Mouse (Mus musculus) kidney, adult 8-10 months (tissue): ENCODE results near the gene Sarm1.

Experiments
- DNase-seq, 2 experiments: peaks; one replicate each; pipeline ENCODE4 v3.0.0; 2022

Gene Sarm1

DNA sequence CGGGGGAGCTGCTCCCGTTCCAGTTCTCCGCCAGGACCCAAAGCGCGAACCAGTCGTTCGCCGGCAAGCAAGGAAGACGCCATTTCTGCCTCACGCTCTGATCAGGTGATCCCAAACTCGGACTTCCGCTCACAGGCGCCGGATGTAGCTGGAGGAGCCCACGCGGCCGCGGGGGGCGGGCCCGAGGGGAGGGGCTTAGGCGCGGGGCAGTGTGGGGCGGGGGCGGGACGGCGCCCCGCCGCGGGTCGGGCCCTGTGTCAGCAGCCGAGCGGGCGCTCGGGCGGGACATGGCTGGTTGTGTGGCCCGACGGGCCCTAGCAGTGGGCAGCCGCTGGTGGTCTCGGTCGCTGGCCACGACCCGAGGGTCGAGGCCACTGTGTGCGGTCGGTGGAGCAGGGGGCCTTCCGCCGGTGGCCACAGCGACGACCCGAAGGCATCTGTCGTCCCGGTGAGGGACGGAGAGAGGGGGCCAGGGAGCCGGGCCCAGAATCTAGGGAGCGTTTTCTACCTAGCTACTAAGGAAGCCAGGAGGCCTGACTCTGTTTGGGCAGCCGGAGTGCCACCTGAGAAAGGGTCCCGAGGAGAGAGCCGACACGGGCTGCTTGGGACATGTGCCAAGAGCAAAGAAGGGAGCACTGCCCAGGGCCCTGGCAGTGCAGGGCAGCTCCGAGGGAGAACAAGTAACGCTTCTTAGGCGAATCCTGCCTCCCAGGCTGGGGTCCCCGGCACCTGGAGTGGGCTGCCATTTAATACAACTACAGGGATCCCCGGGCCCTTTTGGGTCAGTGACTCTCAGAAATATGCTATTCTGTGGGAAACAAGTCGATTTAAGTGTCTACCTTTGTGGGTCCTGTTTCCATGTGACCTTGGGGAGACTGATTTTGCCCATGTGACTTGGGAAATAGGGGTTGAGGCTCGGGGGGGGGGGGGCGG is 14.7 kb upstream of the Sarm1 start, which contains the start of the genes Tmem199 and Poldip2:
Gene Tmem199 (minus strand): TSS at position 148 of the 933 bp plus-strand sequence.
Gene Poldip2 (plus strand): TSS at position 169 of the 933 bp plus-strand sequence.
- DNase-seq: peak; percentile 87 to 88

DNA sequence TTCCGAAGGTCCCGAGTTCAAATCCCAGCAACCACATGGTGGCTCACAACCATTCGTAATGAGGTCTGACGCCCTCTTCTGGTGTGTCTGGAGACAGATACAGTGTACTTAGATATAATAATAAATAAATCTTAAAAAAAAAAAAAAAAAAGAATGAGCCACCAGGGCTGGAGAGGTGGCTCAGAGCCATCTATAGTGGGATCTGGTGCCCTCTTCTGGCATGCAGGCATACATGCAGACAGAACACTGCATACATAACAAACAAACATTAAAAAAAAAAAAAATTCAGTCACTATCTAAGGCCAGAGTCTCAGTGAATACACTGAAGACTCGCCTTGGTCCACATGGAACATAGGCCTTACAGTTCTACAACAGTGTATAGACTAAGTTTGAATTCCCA is 11.6 kb upstream of the Sarm1 start:
- no peak for DNase-seq

DNA sequence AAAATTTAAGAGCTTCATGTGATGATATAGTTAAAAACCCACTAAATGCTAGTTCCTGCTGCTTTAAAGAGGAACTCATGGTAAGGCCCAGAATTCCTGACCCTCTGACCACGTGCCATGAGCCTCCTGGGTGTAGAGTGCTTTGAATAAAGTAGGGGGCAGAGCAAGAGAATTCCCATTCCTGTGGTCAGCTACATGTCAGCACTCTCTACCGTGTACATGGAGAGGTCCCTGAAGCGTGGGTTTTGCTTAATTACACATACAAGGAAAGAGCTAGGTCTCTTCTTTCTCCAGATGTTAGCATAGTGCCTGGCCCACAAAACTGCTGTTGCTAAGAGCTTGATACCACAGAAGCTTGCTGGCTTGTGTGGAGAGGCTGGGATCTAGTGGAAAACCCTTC is 7.9 kb upstream of the Sarm1 start:
- DNase-seq: no peak

DNA sequence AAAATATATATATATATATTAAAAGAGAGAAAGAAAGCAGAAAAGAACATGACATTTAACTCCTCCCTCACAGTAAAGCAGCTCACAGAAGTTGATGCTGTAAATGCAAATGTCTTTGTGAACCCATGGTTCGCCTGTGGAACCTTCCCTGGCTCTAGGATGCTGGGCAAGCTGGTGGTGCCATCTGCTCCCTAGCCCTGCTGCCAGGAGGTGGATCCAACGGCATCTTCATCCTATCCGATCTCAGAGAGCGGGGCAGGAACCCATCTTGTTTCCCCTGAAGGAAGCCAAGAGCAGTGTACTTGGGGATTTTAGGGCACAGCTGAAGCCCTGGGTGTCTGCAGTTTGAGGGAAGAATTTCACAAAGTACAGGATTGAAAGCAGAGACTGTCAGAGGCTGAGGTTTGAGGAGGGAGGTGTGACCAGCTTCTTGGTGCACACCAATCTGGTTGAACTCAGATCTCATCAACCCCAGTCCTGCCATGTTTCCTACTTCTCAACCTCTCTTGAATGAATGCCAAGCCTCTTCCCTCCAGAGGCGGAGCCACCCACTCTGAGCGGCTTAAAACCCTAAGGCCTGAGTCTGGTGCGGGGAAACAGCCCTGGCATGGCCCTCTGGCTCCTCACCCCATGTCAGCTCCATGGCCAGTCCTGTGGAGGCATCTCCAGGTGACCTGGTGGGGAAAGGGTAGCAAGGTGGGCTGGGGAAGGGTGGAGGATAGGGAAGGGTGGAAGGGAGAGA is 5.5 kb upstream of the Sarm1 start, which contains the start of gene Sebox:
Gene Sebox (plus strand): TSS at position 539 of the 742 bp plus-strand sequence.
- DNase-seq: no peak

DNA sequence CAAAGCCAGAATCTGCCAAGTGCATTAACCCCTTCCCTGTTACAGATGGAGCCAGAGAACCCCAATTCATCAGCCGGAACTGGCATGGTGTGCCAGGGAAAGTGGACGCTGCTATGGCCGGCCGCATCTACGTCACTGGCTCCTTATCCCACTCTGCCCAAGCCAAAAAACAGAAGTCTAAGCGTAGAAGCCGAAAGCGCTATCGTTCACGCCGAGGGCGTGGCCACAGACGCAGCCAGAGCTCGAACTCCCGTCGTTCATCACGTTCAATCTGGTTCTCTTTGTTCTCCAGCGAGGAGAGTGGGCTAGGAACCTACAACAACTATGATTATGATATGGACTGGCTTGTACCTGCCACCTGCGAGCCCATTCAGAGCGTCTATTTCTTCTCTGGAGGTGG is 4.0 kb upstream of the Sarm1 start:
- no peak for DNase-seq

DNA sequence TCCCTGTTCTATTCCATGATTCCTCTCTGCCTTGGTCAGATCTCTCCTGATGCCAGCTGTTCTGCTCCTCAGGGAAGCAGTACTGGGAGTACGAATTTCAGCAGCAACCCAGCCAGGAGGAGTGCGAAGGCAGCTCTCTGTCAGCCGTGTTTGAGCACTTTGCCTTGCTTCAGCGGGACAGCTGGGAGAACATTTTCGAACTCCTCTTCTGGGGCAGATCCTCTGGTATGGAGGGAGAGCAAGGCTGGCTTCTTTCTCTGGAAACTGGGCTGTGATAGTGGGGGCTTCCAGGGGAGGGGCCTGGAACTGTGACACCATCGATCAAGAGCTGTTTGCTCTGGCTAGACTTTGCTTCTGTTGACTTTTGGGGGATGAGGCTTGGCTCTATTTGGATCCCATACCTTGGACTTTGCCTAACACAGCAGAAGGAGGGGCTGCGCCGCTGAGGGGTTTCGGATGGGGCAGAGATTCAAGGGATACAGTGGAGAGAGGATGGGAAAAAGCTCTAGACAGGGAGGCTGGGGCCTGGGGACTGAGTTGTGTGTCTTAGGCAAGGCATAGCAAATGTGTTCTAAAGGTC is 3.2 kb upstream of the Sarm1 start:
- no peak for DNase-seq

DNA sequence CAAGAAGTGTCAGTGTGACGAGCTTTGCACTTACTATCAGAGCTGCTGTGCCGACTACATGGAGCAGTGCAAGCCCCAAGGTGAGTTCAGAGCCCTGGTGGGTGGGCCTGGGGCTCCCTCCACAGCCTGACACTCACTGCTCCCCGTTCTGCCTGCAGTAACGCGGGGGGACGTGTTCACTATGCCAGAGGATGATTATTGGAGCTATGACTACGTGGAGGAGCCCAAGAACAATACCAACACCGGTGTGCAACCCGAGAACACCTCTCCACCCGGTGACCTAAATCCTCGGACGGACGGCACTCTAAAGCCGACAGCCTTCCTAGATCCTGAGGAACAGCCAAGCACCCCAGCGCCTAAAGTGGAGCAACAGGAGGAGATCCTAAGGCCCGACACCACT is 2.0 kb upstream of the Sarm1 start:
- no peak for DNase-seq

DNA sequence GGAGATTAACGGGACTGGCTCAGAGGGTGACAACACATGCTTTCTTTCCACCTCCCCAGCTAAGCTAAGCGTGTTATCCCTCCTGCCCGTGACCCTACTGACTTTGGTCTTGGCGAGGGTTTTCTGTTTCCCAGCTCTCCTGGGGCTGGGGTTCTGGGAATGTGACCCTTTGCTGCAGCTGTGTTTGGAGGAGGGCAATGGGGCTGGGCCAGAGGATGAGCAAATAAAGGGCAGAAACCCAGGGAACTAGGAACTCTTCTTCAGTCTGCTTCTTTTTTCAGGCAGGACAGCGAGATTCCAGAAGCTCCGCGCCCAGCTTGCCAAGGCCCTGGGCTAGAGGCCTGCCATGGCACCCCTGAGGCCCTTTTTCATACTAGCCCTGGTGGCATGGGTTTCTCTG is 1.4 kb upstream of the Sarm1 start, which contains the start of gene Vtn:
Gene Vtn (plus strand): TSS at position 88 of the 400 bp plus-strand sequence.
- DNase-seq: no peak

DNA sequence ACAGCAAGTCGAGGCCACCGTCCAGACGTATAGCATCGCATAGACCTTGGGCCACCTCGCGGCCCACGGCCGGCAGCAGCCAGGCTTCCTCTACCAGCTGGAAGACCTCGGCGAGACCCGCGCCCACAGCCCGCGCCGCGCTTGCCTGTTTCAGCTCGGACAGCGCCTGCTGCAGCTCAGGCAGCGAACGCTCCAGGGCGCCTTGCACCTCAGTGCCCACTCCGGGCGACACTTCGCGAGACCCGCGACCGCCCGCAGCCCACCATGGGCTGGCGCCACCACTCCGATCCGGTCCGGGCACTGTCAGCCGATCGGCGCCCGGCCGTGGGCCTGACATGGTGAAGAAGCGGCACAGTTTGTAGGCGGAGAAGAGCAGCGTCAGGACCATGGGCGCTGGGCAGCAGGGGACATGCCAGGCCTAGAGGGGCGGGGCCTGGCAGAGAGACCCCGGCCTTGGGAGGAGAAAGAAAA is 448 bp downstream of the Sarm1 start:
- no peak for DNase-seq

DNA sequence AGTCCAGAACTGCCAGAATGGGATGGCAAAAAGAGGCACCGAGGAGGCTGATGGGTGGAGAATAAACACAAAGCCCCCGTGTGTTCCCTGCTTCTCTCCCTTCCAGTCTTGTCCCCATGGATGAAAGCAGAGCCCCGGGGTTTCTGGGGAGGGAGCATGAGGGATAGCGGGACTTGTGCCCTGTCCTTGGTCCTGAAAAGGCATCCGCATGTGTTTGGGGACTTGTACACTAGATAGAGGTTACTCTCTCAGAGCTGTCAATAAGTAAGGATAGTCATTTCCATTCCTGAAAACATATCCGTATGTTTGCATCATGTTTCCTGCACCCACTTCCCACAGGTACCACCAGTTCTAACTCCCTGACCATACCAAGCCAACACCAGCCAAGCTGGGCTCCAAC is 1.6 kb downstream of the Sarm1 start:
- DNase-seq: no peak

DNA sequence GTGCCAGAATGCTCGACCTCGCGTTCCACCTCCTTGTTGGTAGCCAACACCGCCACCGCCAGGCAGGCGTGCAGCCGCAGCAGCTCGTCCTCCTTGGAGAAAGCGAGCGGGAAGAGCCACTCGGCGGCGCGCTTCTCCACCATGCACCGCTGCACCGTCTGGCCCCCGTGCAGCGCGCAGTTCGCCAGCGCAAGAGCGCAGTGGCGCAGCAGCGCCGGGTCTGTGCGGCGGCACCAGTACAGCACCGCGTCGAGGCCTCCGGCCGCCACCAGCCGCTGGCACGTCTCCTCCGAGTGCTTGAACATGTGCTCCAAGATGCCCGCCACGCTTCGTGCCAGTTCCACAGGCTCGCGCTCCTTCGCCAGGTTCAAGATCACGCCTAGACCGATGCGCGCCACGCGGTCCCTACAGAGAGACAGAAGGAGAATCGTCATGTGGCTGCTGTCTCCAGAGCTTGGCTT is 6.7 kb downstream of the Sarm1 start:
- no peak for DNase-seq

DNA sequence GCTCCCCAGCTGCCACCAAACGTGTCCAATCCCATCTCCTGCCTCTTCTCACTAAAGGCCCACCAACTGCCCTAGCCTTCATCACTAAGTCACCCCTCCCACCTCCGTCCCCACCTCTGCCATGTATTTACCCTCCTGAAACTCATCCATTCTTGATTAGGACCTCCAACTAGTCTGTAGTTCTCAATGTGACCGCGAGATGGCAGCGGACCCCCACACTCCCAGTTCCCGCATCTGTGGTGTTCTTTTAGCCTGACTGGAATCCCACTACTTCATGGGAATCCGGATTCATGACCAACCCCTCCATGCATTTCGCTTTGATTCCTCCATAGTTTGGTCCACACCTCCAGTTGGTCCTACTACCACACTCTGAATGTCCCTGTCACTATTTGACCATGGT is 9.4 kb downstream of the Sarm1 start:
- peak; percentile 45 to 80 for DNase-seq

DNA sequence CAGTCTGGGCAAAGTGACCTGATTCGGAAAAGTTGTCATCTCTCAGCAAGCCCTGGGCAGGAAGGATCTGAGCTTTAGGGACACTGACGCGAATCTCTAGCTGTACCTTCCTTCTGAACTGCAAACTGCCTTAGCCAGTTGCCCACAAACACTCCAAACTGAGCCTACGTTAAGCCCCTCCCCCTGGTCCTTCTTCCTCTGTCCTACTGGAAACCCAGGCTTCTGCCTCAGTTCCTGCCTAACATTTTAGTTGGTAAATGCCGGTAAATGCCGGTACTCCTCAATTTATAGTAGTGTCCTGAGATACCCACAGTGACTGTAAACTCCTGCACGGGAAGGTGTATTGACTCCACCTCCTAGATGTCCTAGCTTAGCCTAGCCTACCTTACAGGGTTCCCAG is 13.9 kb downstream of the Sarm1 start:
- no peak for DNase-seq

DNA sequence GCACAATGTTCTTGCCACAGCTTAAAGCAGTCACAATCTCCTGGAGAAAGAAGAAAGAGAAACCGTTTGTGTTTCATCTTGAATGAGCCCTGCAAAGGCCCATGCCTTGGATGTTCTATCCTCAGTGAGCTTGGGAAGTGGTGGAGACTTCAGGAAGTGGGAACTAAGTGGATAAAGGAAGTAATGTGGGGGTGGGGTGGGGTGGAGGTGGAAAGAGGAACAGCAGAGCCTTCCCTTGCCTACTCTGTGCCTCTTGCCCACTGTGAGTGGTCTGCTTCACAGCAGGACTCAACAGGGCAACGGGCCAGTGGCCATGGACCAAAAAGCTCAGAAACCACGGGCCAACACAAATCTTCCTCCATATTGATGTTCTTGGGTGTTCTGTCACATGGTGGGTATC is 22.3 kb downstream of the Sarm1 start:
- DNase-seq: no peak

DNA sequence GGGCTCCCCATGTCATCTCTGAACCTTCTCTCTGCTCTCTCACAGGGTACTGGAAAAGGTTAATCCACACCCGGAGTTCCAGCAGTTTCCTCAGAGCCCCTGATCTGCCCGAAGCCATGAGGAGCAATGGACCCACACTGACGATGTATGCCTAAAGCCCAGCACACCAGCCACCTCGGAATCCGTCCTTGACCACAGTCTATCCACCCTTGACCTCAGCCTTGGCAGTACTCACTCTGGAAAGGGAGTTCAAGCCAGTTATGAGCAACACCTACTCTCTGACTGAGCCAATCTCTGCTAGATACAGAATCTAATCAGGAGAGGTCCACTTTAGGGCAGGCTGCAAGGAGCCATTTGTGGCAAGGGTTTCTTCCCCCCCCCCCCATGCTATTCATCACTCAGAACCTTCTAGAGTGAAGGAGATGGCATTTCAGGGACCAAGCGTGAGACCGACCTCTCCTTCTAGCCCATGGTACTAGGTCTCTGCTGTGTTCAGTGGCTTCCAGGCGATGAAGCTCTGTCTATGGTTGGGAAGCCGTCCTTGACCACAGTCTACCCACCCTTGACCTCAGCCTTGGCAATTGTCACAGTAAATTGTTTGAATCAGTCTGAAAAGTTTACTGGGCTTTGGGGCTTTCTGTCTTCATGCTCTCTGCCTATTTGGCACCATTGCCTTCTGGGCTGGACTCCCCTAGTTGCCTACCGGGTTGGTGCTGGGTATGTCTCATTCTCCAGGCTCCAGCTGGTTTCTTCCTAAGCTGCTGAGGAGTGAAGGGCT is 26.0 kb downstream of the Sarm1 start:
- DNase-seq: no peak

DNA sequence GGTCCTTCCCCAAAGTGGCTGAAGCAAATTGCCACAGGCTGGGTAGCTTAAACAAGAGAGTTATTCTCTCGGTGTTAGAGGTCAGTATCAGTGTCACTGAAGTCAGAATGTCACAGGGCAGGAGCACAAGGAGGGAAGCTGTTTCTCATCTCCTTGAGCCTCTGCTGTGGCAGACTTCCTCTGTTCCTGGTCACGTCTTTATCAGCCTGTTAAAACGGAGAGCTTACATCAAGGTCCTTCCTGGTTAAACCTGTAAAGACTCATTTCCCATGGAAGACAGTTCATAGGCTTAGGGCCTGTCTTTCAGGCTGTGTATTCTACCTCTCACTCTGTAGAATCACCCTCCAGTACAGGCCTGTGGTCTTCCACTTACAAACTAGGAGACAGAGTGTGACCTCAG is 29.6 kb downstream of the Sarm1 start:
- DNase-seq: no peak

DNA sequence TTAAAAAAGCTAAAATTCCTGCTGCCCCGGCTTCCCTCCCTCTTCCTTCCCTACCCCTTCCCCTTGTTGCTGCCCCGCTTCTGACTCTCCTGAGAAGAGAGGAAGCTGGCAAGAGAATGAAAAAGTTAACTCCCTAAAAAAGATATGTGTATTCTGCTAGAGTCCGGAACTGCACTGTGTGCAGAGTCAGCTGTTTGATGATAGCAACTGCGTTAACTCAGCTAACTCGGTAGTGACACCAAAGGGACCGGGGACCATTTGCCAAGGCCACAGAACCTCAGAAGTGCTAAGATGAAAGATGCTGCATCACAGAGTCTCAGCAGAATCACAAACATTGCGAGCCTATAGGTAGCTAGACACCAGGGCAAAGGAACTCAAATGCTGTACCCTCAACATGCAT is 30.0 kb downstream of the Sarm1 start:
- DNase-seq: no peak

DNA sequence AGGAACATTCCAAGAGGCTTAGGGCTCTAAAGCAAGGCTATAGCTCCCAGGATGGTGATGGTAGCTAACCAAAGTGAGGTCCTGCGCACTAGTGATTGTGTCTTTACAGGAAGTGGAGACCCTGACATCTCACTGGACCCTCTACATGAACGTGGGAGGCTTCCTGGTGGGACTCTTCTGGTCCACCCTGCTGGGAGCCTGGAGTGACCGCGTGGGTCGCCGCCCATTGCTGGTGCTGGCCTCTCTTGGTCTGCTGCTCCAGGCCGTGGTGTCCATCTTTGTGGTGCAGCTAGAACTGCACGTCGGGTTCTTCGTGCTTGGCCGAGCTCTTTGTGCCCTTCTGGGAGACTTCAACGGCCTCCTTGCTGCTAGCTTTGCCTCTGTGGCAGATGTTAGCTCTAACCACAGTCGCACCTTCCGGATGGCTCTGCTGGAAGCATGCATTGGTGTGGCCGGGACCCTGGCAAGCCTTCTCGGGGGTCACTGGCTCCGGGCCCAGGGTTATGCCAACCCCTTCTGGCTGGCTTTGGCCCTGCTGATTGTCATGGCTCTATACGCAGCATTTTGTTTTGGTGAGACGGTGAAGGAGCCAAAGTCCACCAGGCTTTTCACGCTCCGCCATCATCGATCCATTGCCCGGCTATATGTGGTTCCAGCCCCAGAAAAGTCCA is 31.2 kb downstream of the Sarm1 start:
- DNase-seq: peak in 1 of 2 experiments; percentile 5

DNA sequence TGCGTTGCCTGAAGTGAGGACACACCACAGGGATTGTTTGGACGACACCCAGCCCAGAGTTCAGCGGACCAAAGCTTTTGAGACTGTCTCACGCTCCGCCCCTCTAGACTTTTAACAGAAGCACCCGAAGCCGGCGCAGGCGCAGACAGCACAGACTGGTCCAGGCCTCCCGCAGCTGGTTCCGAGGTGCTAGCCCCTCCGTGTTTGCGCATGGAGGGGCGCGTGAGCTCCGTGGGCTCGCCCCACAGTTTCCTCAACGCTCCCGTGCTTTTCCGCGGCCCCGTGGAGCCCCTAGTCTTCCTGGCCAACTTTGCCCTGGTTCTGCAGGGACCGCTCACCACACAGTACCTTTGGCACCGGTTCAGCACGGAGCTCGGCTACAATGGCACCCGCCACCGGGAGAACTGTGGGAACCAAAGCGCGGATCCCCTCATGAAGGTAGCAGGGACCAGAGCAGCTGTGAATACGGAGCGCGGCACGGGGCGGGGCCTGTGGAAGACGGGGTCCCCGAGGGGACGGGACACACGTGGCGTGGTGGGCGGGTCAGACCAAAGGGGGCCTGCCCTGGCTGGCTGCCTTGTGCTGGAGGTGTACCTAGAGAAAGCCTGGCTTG is 31.9 kb downstream of the Sarm1 start, which contains the start of gene Slc46a1:
Gene Slc46a1 (plus strand): TSS at position 130 of the 613 bp plus-strand sequence.
- peak; percentile 86 to 87 for DNase-seq

DNA sequence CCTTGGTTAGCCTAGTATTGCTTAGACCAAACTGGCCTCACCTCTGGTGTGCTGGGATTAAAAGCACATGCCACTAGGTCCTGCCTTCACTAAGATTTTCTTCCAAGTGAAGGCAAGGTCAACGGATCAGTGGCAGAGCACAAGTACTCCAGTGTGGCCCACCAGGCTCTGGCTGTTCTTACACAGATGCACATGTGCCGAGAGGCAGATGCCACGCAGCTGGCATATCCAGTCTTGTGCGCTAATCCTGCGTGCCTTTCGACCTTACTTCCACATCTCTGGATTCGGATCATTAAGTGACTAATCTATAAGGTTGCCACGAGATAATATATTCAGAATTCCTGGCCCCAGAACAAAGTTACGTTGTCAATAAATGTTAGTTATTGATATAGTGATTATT is 32.4 kb downstream of the Sarm1 start:
- no peak for DNase-seq
